Mouse (Mus musculus) right cerebral cortex, postnatal 36 days (tissue): ENCODE results near the gene Sys1.

Experiments used
- DNase-seq, 2 experiments: peaks; one replicate each; pipeline ENCODE4 v3.0.0; 2022; ENCODE audit warnings: low spot score in 2 of 2, mixed read lengths in 1 of 2

The Sys1 gene

GRCm38 (mm10) chr2:164434681-164435080 is 22.1 kb upstream of the Sys1 start:
- DNase-seq = no peak

GRCm38 (mm10) chr2:164435216-164436090 is 21.3 kb upstream of the Sys1 start:
- no peak for DNase-seq

GRCm38 (mm10) chr2:164436215-164436913 is 20.4 kb upstream of the Sys1 start:
- DNase-seq = peak in 1 of 2 experiments; percentile 20

DNA sequence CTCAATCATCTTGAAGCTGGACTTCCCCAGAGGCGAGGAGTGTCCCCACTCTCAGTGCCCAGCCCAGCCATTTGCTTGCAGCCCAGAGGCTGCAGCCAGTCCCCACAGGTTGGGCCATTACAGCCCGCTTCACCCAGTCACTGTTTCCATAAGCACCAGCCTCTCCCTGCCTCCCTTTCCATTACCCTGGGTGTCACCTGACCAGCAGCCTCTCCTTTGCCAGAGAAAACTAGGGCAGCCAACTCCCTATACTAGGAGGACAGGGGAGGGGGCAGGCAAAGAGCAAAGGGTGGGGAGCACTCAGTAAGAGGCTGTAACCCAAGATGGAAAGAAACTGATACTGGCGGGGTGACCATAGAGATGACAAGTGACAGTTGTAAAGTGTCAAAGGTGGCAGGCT is 19.8 kb upstream of the Sys1 start:
- no peak for DNase-seq

DNA sequence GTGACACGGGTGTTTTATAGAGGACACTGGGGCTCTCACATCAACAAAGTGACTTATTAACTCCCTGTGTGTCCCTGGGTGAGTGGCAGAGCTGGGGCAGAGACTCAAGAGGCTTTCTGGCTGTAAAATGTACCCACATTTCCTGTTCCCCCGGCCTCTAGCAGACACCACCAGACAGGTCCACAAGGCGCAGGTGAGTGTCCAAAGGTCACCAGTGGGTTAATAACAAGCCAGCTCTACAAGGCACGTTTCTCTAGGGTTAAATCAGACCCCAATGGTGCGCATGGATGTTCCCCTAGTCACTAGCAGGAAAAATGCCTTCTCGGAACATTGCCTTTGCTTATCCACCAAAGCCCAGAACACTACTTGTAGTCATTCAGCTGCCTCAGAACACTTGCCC is 19.1 kb upstream of the Sys1 start:
- no peak for DNase-seq

DNA sequence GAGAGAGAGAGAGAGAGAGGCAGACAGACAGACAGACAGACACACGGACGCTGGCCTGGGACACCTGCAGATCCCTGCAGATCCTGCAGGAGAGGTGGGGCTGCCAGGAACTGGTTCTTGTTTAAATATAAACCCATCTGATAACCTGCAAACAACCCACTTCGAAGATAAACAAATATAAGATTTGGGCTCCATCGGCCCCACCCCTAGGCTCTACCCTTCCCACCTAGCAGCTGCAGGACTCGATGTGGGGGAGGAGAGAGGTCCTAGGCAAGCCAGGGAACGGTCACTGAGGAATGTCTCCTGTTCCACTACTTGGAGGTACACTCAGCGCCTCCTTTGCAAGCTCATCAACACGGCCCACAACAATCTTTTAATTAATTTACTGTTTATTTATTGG is 18.5 kb upstream of the Sys1 start:
- DNase-seq = no peak

GRCm38 (mm10) chr2:164439001-164439421 is 17.8 kb upstream of the Sys1 start:
- peak; percentile 41 to 45 for DNase-seq

DNA sequence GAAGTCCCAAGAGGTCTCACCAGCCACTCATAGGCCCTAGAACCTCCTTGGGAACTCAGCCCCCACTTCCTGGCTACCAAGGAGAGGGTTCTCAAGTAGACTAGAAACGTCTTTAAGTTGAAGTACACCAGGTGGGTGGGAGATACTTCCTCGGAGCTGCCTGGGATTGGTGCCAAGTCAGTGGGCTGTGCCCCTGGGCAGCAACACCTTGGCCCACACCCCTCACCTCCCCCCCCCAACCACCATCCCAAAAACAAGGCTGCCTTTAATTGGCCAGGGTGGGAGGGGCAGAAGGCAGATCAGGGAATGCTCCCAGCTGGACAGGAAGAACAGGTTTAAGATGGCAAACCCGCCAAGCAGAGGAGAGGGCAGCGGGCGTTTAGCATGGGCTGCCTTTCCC is 16.4 kb upstream of the Sys1 start:
- DNase-seq = no peak

DNA sequence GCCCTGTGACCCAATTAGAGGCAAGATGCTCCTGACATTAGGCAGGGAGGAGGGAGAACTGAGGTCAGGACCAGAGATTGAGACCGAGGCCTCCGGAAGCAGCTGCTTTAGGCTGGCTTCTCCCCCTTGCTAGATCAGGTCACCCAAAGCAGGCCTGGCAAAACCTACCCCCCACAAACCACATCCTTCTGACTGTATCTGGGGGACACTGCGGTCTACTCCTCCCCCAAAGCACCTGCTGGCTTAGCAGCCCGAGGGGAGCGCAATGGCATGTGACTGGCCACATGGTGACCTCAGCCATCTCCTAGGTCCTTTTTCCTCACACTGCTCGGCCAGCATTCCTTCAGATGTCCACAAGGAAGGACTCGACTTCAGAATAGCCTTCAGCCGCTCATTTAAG is 15.6 kb upstream of the Sys1 start:
- DNase-seq = no peak

DNA sequence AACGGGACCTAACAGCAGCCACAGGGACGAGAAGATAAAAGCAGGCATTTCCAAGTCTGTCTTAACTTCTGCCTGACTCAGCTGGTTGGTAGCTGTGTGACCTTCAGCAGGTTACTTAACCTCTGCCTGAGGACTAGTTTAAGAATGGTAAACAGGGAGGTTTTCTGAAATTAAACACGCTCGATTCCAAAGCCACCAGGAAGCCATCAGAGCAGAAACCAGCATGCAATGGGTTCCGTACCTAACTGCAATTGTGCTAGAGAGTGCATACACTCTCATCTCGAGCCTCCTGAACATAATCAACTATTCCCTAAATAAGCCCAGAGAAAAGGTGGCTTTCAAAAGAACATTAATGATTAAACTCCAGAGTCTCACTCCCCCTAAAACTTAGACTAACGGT is 15.0 kb upstream of the Sys1 start:
- DNase-seq = no peak

DNA sequence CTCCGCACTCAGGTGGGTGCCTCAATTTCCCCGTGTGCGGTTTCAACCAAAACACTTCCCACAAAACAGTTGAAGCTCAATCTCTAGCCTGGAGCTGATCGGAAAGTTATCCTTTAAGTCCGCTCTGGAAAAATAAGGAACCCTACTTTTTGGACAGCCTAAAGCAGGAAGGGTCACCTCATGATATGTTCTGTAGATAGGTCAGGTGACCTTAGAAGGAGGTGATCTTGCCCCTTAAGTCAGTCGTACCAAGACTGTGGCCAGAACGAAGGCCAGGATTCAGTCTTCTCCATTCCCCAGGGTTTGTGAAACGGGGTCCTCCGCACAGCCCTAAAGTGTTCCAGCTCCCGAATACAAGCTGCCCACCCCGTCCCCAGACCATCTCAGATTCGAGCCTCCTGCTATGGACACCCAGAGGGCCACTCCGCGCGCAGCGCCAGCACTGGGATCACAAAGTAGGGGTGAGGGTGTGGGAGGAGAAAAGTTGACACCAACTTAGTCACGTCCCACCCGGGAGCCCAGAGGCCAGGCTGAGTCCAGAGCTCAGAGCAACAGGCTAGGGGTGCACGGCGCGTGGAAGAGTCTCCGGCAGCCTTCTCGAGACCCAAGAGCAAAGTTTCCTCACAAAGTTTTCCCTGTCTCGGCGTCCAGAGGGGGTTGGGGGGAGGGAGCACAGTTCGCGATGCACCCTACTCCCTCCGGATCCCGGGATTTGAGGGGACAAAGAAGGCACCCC is 14.3 kb upstream of the Sys1 start:
- DNase-seq = no peak

DNA sequence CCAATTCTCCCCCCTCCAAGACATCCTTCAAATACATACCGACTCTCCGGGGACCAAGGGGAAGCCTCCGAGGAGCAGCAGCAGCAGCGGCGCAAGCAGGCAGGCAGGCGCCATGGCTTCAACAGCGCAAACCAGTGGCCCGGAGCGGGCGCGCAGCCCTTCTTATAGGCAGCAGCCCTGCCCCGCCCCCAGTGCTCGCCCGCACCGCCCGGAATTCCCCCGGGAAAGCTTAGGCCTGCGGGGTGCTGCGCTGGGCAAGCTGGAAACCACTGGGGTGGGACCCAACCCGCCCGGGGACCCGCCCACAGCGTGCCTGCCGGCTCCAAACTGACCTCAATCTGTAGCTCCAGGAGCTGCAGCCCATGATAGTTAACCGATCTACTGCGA is 13.7 kb upstream of the Sys1 start:
- DNase-seq = peak; percentile 36 to 46

- no peak for DNase-seq
Measured at GRCm38 (mm10) chr2:164443460-164444000, 13.2 kb upstream of the Sys1 start, which contains the start of gene Sdc4. Gene Sdc4 (minus strand): TSS chr2:164443887.

- DNase-seq = no peak
Measured at GRCm38 (mm10) chr2:164444701-164445100, 12.1 kb upstream of the Sys1 start.

DNA sequence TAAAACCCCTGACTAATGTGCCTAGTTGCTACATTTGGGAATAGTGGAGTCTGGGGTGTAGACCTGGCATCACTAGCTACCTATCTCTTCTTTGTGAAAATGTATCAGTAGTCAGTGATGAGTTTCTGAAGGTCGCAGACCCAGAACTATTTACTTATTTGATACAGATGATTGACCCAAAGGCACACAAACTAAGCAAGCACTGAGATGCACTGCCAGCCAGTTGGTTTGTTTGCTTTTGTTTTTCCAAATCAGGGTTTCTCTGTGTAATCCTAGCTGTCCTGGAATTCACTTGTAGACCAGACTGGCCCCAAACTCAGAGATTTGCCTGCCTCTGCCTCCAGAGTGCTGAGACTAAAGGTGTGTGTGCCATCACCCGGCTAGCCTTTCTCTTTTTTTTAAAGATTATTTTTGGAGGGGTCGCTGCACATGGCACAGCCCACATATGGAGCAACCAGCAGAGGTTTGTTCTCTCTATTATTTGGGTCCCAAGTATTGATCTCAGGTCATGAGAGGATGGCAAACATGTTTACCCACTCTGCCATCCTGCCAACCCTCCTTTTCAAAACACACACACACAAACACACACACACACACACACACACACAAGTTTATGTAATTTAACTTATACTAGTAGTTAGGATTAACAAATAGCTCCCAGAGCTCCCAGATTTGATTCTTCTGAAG is 11.2 kb upstream of the Sys1 start:
- no peak for DNase-seq

DNA sequence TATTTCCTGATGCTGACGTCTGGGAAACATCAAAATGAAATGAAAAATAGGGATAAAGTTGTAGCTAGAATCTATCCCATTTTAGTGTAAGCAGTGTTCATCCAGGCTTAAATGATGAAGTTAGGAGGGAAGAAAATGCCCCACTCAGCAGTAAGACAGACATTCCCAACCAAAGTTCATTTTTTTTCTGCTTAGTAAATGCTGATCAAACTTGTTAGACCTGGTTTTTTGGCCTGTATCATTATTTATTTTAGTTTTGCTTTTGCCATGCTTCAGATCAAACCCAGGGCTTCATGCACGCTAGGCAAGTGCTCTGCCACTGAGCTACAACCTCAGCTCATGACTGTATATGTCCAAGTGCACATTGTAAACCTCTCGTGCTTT is 10.7 kb upstream of the Sys1 start:
- no peak for DNase-seq

DNA sequence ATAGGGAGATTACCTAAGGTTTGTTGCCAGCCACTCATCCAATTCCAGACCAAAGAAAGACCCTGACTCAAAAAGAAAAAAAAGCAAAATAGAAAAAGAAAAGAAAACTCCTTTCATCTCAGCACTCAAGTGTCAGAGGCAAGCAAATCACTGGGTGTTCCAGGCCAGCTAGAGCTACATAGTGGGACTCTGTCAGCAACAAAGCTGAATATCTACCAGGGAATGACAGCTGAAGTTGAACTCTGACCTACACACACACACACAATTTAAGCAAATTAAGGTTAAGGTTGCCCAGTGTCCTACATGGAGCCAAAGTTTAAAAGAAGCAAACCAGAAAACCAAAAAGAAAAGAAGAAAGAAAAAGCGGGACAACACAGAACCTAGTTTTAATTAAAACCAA is 8.6 kb upstream of the Sys1 start:
- DNase-seq = no peak

DNA sequence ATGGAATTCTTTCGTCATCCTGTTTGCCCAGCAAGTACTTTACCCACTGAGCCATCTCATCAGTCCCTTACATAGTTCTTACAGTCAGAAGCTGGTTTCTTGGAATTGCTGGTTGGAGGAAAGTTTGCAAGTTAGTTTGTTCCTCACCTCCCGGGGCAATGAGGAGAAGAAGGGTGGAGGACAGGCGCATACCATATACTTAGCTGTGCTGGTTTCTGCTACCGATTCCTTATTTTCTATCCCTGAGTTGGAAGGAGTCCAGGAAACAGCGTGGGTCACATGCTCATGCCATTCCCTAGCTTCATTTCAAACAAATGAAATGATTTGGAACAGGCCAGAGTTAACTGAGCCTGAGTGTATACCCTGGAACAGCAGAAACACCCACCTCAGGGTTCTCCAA is 7.8 kb upstream of the Sys1 start:
- no peak for DNase-seq

- no peak for DNase-seq
Measured at GRCm38 (mm10) chr2:164449341-164450042, 7.3 kb upstream of the Sys1 start.

DNA sequence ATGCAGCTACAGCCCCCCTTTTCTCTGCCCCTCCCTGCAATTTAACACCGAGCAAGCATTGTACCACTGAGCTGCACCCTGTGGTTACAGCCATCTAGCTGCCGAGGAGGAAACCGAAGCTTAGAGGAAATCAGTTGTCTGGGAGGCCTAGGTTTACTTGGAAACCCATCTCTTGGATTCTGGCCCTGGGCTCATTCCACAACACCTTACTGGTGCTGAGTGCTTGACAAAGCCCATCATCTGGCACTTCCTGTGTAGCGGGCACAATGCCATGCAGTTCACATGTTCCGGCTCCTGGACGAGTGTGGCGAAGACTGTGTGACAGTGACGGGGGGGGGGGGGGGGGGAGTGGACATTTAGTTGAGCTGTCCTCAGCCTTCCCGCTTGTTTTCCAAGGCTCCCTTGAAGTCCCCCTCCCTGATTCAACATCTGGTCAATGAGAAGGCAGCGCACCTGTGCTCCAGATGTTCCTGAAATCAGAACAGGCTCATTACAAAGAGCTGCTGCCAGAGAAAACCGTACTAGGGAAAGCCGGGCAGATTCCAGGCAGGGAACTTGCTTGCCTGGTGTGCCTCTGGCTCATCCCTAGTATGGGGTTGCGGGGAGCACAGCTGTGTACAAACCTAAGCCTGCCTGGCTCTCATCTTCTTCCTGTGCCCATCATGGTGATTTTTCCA is 4.6 kb upstream of the Sys1 start:
- DNase-seq = no peak
